Mouse (Mus musculus) liver, embryonic 11.5 days (tissue): ENCODE results near the gene Cd47. TPM values are rescaled to one million over a fixed set of nuclear protein-coding genes. Genes with fewer than 3 reads are reported as not detected.

ENCODE experiments used
- ATAC-seq: fragments of 200-750 bp; cut with Nextera tagmentation; replicated peaks from 2 replicates; pipeline ENCODE4 v1.8.0; 2017; ENCODE audit warnings: moderate number of reproducible peaks, mild to moderate bottlenecking, moderate TSS enrichment, moderate library complexity; ENCODE audit not compliant: low FRiP score
- DNase-seq: peaks from one replicate; pipeline ENCODE4 v3.0.0-alpha.2; 2017; ENCODE audit warnings: low spot score
- H3K27ac ChIP-seq: fragments of 300-500 bp; sonication (generic); 2 replicates; pipeline ENCODE4 v1.5.1; 2014; ENCODE audit warnings: mild to moderate bottlenecking, low read depth, low read length, control low read depth
- H3K27me3 ChIP-seq: fragments of 300-500 bp; sonication (generic); replicated peaks from 2 replicates; pipeline ENCODE4 v1.6.1; 2014; ENCODE audit warnings: low read length, mixed read lengths; ENCODE audit not compliant: control insufficient read depth, insufficient read depth
- H3K36me3 ChIP-seq: fragments of 300-500 bp; sonication (generic); 2 replicates; pipeline ENCODE4 v1.6.1; 2014; ENCODE audit warnings: mild to moderate bottlenecking, low read length, moderate library complexity, mixed read lengths; ENCODE audit not compliant: control insufficient read depth, insufficient read depth
- H3K4me1 ChIP-seq: fragments of 300-500 bp; sonication (generic); replicated peaks from 2 replicates; pipeline ENCODE4 v1.6.1; 2014; ENCODE audit warnings: low read length, mixed read lengths; ENCODE audit not compliant: control insufficient read depth, insufficient read depth
- H3K4me2 ChIP-seq: fragments of 300-500 bp; sonication (generic); 2 replicates; pipeline ENCODE4 v1.6.1; 2014; ENCODE audit warnings: mild to moderate bottlenecking, control low read depth, moderate library complexity
- H3K4me3 ChIP-seq: fragments of 300-500 bp; sonication (generic); 2 replicates; pipeline ENCODE4 v1.5.1; 2014; ENCODE audit warnings: low read depth, low read length, control low read depth
- H3K9ac ChIP-seq: fragments of 300-500 bp; sonication (generic); 2 replicates; pipeline ENCODE4 v1.6.1; 2014; ENCODE audit warnings: low read depth, low read length, control low read depth
- H3K9me3 ChIP-seq: fragments of 300-500 bp; sonication (generic); 2 replicates; pipeline ENCODE4 v1.6.1; 2016; ENCODE audit warnings: low read length, inconsistent platforms, mixed read lengths; ENCODE audit not compliant: control insufficient read depth
- WGBS: fragments of 180-500 bp; shearing (Covaris S2); extraction: QIAGEN DNeasy Blood & Tissue Kit; methylation state at CpG from one replicate; pipeline ENCODE4 v1.1.7; 2014; 5-methylcytosine and 5-hydroxymethylcytosine counted together
- polyA plus RNA-seq: library from polyadenylated mRNA; unstranded; fragments of >200 nt; fragmentation: Nextera tagmentation; extraction: Ambion mirVana; gene quantifications from 2 replicates; pipeline ENCODE4 v1.2.1, GENCODE M21; 2014

Cd47 gene
- polyA plus RNA-seq, 1 experiment from 2014 or later, result 261 TPM

DNA sequence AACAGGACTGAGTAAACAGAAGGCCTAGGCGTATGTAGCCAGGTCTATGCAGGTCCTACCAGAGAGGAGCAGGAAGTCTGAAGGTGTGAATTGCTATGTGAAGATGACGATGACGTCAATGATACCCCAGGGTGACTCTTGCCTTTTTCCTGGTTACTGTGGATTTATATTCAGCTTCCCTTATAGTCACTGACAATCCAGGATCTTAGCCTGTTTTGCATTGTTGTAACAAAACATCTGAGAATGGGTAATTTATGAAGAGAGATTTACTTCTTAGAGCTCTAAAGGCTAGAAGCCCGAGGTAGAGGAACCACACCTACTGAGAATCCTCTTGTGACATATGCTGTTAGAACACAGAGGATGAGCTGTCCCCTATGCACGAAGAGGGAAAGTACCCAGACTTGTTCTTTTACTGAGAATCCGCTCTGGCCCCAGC, 135.7 kb downstream of the Cd47 start:
- H3K4me1 ChIP-seq, result no peaks in the 10 kb centered on the region; the same call in 1 of the 2 replicates
- no peaks in the 10 kb centered on the region for H3K36me3 ChIP-seq
- no peak overlapping the region for H3K9ac ChIP-seq
- no peak overlapping the region for H3K27ac ChIP-seq
- 74% methylated on average over 6 of the region's 6 CpGs for WGBS
- DNase-seq, result no peak
- no peaks in the 10 kb centered on the region for H3K9me3 ChIP-seq
- no peak overlapping the region for H3K4me2 ChIP-seq
- no peak for ATAC-seq
- H3K27me3 ChIP-seq, result no peaks in the 10 kb centered on the region
- H3K4me3 ChIP-seq, result no peak overlapping the region

GRCm38 (mm10) chr16:49936793-49937192, 136.5 kb downstream of the Cd47 start:
- H3K36me3 ChIP-seq, result no peaks in the 10 kb centered on the region
- no peak for ATAC-seq
- WGBS, result 71% methylated on average over 5 of the region's 5 CpGs

GRCm38 (mm10) chr16:49937218-49938165, 137.2 kb downstream of the Cd47 start:
- no peak for DNase-seq
- no peak overlapping the region for H3K4me3 ChIP-seq
- 54% methylated on average over 11 of the region's 11 CpGs for WGBS
- H3K27me3 ChIP-seq, result no peaks in the 10 kb centered on the region
- no peaks in the 10 kb centered on the region; the same call in 1 of the 2 replicates for H3K4me1 ChIP-seq
- no peak overlapping the region for H3K27ac ChIP-seq
- H3K9ac ChIP-seq, result no peak overlapping the region
- no peaks in the 10 kb centered on the region for H3K9me3 ChIP-seq
- ATAC-seq, result no peak
- no peaks in the 10 kb centered on the region for H3K36me3 ChIP-seq
- H3K4me2 ChIP-seq, result no peak overlapping the region

More at GRCm38 (mm10) chr16:49936793-49937192, 136.5 kb downstream of the Cd47 start:
- Histone ChIP-seq H3K27me3 (no peaks in the 10 kb centered on the region), H3K9ac (no peak overlapping the region), H3K4me2 (no peak overlapping the region), H3K27ac (no peak overlapping the region), H3K4me3 (no peak overlapping the region), H3K4me1 (no peaks in the 10 kb centered on the region; the same call in 1 of the 2 replicates), H3K9me3 (no peaks in the 10 kb centered on the region)
- no peak for DNase-seq

DNA sequence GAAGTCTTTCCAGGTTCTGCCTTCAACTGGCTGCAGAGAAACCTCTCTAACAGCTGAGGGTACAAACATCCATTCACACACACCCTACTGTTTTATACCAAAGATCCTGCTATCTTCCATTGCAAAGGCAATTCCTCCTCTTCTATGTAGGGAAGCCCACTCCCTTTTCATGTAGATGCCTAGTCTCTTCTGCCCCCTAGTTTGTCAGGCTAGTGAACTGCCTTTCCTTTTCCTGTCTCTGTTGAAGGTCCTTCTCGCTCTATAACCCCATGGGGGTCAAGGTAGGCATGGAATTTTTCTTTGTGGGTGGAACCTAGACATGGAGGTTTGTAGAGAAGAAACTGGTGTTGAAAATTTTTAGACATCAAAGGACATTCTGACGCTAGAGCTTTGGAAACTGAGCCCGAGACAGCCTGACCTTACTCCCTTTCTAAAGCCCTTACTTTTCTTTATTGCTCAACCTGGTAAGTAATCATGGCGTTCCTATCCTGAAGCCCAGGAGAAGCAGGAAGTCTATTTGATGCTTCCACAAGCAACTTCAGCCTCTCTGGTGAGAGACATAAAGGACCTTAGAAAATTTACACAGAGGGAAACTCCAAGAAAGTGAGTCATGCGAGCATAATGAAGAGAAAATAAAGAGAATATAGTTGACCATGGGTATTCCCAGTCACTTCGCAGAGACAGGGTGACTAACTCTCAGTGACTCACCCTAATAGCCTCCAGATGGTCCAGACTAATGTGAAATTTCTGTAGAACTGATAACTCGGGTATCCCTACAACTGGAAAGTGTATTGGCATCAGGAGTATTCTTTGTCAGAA, 138.4 kb downstream of the Cd47 start:
- no peaks in the 10 kb centered on the region for H3K27me3 ChIP-seq
- WGBS, result 71% methylated on average over 7 of the region's 7 CpGs
- H3K9me3 ChIP-seq, result no peaks in the 10 kb centered on the region
- no peak for ATAC-seq
- no peak overlapping the region for H3K4me2 ChIP-seq
- H3K9ac ChIP-seq, result no peak overlapping the region
- no peaks in the 10 kb centered on the region for H3K36me3 ChIP-seq
- H3K4me3 ChIP-seq, result no peak overlapping the region
- no peak for DNase-seq
- no peaks in the 10 kb centered on the region; the same call in 1 of the 2 replicates for H3K4me1 ChIP-seq
- H3K27ac ChIP-seq, result no peak overlapping the region

- Histone ChIP-seq H3K4me1 (no peaks in the 10 kb centered on the region; the same call in 1 of the 2 replicates), H3K36me3 (no peaks in the 10 kb centered on the region), H3K27me3 (no peaks in the 10 kb centered on the region), H3K4me2 (no peak overlapping the region), H3K27ac (no peak overlapping the region), H3K9me3 (no peaks in the 10 kb centered on the region), H3K4me3 (no peak overlapping the region), H3K9ac (no peak overlapping the region)
- no peak for ATAC-seq
- 87% methylated on average over 2 of the region's 2 CpGs for WGBS
- no peak for DNase-seq
Observed at GRCm38 (mm10) chr16:49939376-49939775, 139.0 kb downstream of the Cd47 start.

DNA sequence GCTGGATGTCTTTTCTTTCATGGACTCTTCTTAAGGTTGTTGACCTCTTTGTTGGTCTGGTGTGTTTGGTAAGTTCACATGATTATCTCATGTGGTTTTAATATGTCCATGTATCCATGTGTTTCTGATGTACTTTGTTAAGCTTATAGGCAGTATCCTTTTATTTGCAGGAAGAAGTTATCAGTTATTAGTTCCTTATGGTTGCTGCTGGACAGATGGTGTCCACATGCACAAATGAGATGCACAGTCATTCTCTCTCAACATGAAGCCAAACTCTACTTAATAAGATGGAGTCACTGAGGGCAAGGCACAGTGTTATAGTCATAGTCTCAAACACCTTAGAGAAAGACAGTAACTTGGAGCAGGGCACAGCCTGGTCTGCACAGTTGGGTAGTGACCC, 140.1 kb downstream of the Cd47 start:
- Histone ChIP-seq H3K9ac (no peak overlapping the region), H3K27me3 (no peaks in the 10 kb centered on the region), H3K4me2 (no peak overlapping the region), H3K27ac (no peak overlapping the region), H3K9me3 (no peaks in the 10 kb centered on the region), H3K4me3 (no peak overlapping the region), H3K36me3 (no peaks in the 10 kb centered on the region), H3K4me1 (no peaks in the 10 kb centered on the region; the same call in 1 of the 2 replicates)
- ATAC-seq, result no peak
- no peak for DNase-seq

GRCm38 (mm10) chr16:49941031-49941430, 140.7 kb downstream of the Cd47 start:
- no peak for DNase-seq

DNA sequence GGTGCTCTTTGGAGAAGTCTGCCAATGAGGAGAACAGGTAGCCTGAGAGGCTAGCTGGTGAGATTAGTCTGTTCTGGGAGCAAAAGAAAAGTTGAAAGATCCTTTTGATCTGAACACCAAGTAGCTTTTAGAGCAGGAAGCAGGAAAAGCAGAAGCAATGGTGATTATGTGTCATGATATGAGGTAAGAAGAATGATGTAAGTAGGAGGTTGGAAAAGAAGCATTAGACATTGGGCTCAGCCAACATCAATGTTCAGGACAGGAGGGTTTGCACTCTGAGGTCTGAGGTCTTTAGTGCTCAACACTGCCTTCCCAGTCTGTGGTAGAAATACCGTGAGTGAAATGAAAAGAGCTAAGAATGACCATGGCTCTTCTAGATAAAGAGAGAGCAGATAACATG, 143.4 kb downstream of the Cd47 start:
- ATAC-seq (no peak), DNase-seq (no peak)
- Histone ChIP-seq H3K4me2 (no peak overlapping the region), H3K4me1 (no peaks in the 10 kb centered on the region), H3K4me3 (no peak overlapping the region), H3K9me3 (no peaks in the 10 kb centered on the region), H3K9ac (no peak overlapping the region), H3K27ac (no peak overlapping the region), H3K36me3 (no peaks in the 10 kb centered on the region), H3K27me3 (no peaks in the 10 kb centered on the region)
- WGBS, result 58% methylated on average over 1 of the region's 1 CpGs

More at GRCm38 (mm10) chr16:49941031-49941430, 140.7 kb downstream of the Cd47 start:
- no peak for ATAC-seq
- Histone ChIP-seq H3K4me3 (no peak overlapping the region), H3K36me3 (no peaks in the 10 kb centered on the region), H3K27me3 (no peaks in the 10 kb centered on the region), H3K4me2 (no peak overlapping the region), H3K4me1 (no peaks in the 10 kb centered on the region; the same call in 1 of the 2 replicates), H3K9ac (no peak overlapping the region), H3K9me3 (no peaks in the 10 kb centered on the region), H3K27ac (no peak overlapping the region)
- WGBS, result 81% methylated on average over 1 of the region's 1 CpGs
